Mouse (Mus musculus): ENCODE measurements around the gene Cebpe. TPM values are rescaled to one million over a fixed set of nuclear protein-coding genes. Genes with fewer than 3 reads are reported as not detected.

Cebpe gene
- polyA plus RNA-seq, 1 experiment from 2014 or later: 0.28 TPM

- Histone ChIP-seq H3K36me3 (ENCODE audit: control insufficient read depth, insufficient read depth, low read length) (peaks cover 78% of the 10 kb centered on the region), H3K27me3 (replicated peaks; ENCODE audit: control insufficient read depth, insufficient read depth, low read length) (no peaks in the 10 kb centered on the region), H3K4me2 (ENCODE audit: low read length) (no peak overlapping the region), H3K4me3 (ENCODE audit: low read depth, low read length) (no peak overlapping the region), H3K9ac (ENCODE audit: low read length) (no peak overlapping the region), H3K27ac (ENCODE audit: low read depth) (no peak overlapping the region), H3K4me1 (replicated peaks; ENCODE audit: control insufficient read depth, insufficient read depth, low read length) (no peaks in the 10 kb centered on the region), H3K9me3 (ENCODE audit: control insufficient read depth, low read length) (no peaks in the 10 kb centered on the region)
- ATAC-seq (replicated peaks; ENCODE audit: low FRiP score, low TSS enrichment, low read depth) (no peak), DNase-seq (ENCODE audit: low spot score) (no peak)
- 79% methylated on average over 16 of the region's 16 CpGs for WGBS
These were observed 33.2 kb downstream of the Cebpe start for GRCm38 (mm10) chr14:54678657-54679304.

GRCm38 (mm10) chr14:54676290-54676689, 35.7 kb downstream of the Cebpe start:
- no peak for ATAC-seq (replicated peaks; ENCODE audit: low FRiP score, low TSS enrichment, low read depth)
- Histone ChIP-seq H3K4me1 (replicated peaks; ENCODE audit: control insufficient read depth, insufficient read depth, low read length) (no peaks in the 10 kb centered on the region), H3K9me3 (ENCODE audit: control insufficient read depth, low read length) (no peaks in the 10 kb centered on the region), H3K9ac (ENCODE audit: low read length) (no peak overlapping the region), H3K36me3 (ENCODE audit: control insufficient read depth, insufficient read depth, low read length) (peaks cover 74% of the 10 kb centered on the region), H3K4me2 (ENCODE audit: low read length) (no peak overlapping the region), H3K27me3 (replicated peaks; ENCODE audit: control insufficient read depth, insufficient read depth, low read length) (no peaks in the 10 kb centered on the region), H3K27ac (ENCODE audit: low read depth) (no peak overlapping the region), H3K4me3 (ENCODE audit: low read depth, low read length) (no peak overlapping the region)
- no peak for DNase-seq (ENCODE audit: low spot score)
- WGBS: 92% methylated on average over 5 of the region's 5 CpGs

- DNase-seq (ENCODE audit: low spot score) (no peak), ATAC-seq (replicated peaks; ENCODE audit: low FRiP score, low TSS enrichment, low read depth) (no peak)
- Histone ChIP-seq H3K4me1 (replicated peaks; ENCODE audit: control insufficient read depth, insufficient read depth, low read length) (no peaks in the 10 kb centered on the region), H3K9ac (ENCODE audit: low read length) (no peak overlapping the region), H3K4me3 (ENCODE audit: low read depth, low read length) (no peak overlapping the region), H3K27ac (ENCODE audit: low read depth) (no peak overlapping the region), H3K9me3 (ENCODE audit: control insufficient read depth, low read length) (no peaks in the 10 kb centered on the region), H3K27me3 (replicated peaks; ENCODE audit: control insufficient read depth, insufficient read depth, low read length) (no peaks in the 10 kb centered on the region), H3K36me3 (ENCODE audit: control insufficient read depth, insufficient read depth, low read length) (peaks cover 77% of the 10 kb centered on the region), H3K4me2 (ENCODE audit: low read length) (no peak overlapping the region)
- WGBS: 79% methylated on average over 2 of the region's 2 CpGs
These were observed 37.7 kb downstream of the Cebpe start for GRCm38 (mm10) chr14:54674317-54674716.

- Histone ChIP-seq H3K27ac (ENCODE audit: low read depth) (no peak overlapping the region), H3K9me3 (ENCODE audit: control insufficient read depth, low read length) (no peaks in the 10 kb centered on the region), H3K36me3 (ENCODE audit: control insufficient read depth, insufficient read depth, low read length) (peaks cover 72% of the 10 kb centered on the region), H3K27me3 (replicated peaks; ENCODE audit: control insufficient read depth, insufficient read depth, low read length) (no peaks in the 10 kb centered on the region), H3K9ac (ENCODE audit: low read length) (no peak overlapping the region), H3K4me2 (ENCODE audit: low read length) (no peak overlapping the region), H3K4me1 (replicated peaks; ENCODE audit: control insufficient read depth, insufficient read depth, low read length) (no peaks in the 10 kb centered on the region), H3K4me3 (ENCODE audit: low read depth, low read length) (no peak overlapping the region)
- peak; percentile 63 for DNase-seq (ENCODE audit: low spot score)
- WGBS: 84% methylated on average over 4 of the region's 4 CpGs
- ATAC-seq (replicated peaks; ENCODE audit: low FRiP score, low TSS enrichment, low read depth): no peak
These were observed 42.6 kb downstream of the Cebpe start for GRCm38 (mm10) chr14:54669381-54669780.

GRCm38 (mm10) chr14:54664477-54665222, 47.3 kb downstream of the Cebpe start:
- no peak for DNase-seq (ENCODE audit: low spot score)
- Histone ChIP-seq H3K4me3 (ENCODE audit: low read depth, low read length) (no peak overlapping the region), H3K27me3 (replicated peaks; ENCODE audit: control insufficient read depth, insufficient read depth, low read length) (no peaks in the 10 kb centered on the region), H3K9ac (ENCODE audit: low read length) (no peak overlapping the region), H3K36me3 (ENCODE audit: control insufficient read depth, insufficient read depth, low read length) (peaks cover 93% of the 10 kb centered on the region), H3K4me2 (ENCODE audit: low read length) (no peak overlapping the region), H3K4me1 (replicated peaks; ENCODE audit: control insufficient read depth, insufficient read depth, low read length) (no peaks in the 10 kb centered on the region), H3K9me3 (ENCODE audit: control insufficient read depth, low read length) (no peaks in the 10 kb centered on the region), H3K27ac (ENCODE audit: low read depth) (no peak overlapping the region)
- WGBS: 89% methylated on average over 10 of the region's 10 CpGs
- ATAC-seq (replicated peaks; ENCODE audit: low FRiP score, low TSS enrichment, low read depth): no peak

Other genes starting within 250 kb of the Cebpe start
- 43.7 and 50.7 TPM in 2 replicates for gene Lrp10, start 248.0 kb downstream of the Cebpe start, polyA plus RNA-seq (2014; fragmentation: Nextera tagmentation; extraction: Ambion mirVana)
- gene Rem2, start 236.1 kb downstream of the Cebpe start, polyA plus RNA-seq (2014; fragmentation: Nextera tagmentation; extraction: Ambion mirVana): 2.9 and 3.7 TPM in 2 replicates
- gene Prmt5, start 194.6 kb downstream of the Cebpe start, polyA plus RNA-seq (2014; fragmentation: Nextera tagmentation; extraction: Ambion mirVana): 89.6 and 99.5 TPM in 2 replicates
- gene Haus4, start 157.6 kb downstream of the Cebpe start, polyA plus RNA-seq (2014; fragmentation: Nextera tagmentation; extraction: Ambion mirVana): 57.9 and 58.2 TPM in 2 replicates
- 14.5 and 19.0 TPM in 2 replicates for gene Ajuba, start 134.6 kb downstream of the Cebpe start, polyA plus RNA-seq (2014; fragmentation: Nextera tagmentation; extraction: Ambion mirVana)
- gene 4931414P19Rik, start 106.2 kb downstream of the Cebpe start, polyA plus RNA-seq (2014; fragmentation: Nextera tagmentation; extraction: Ambion mirVana): 6.6 and 7.1 TPM in 2 replicates
- gene Psmb5, start 94.2 kb downstream of the Cebpe start, polyA plus RNA-seq (2014; fragmentation: Nextera tagmentation; extraction: Ambion mirVana): 395 and 412 TPM in 2 replicates
- not detected in 2 replicates for gene Psmb11, start 90.7 kb downstream of the Cebpe start, polyA plus RNA-seq (2014; fragmentation: Nextera tagmentation; extraction: Ambion mirVana)
- not detected in 2 replicates for gene Gm17606, start 71.2 kb downstream of the Cebpe start, polyA plus RNA-seq (2014; fragmentation: Nextera tagmentation; extraction: Ambion mirVana)
- 4.0 and 4.9 TPM in 2 replicates for gene Cdh24, start 70.8 kb downstream of the Cebpe start, polyA plus RNA-seq (2014; fragmentation: Nextera tagmentation; extraction: Ambion mirVana)
- 83.7 and 90.7 TPM in 2 replicates for gene 1700123O20Rik, start 26.0 kb downstream of the Cebpe start, polyA plus RNA-seq (2014; fragmentation: Nextera tagmentation; extraction: Ambion mirVana)
- gene Acin1, start 25.2 kb downstream of the Cebpe start, polyA plus RNA-seq (2014; fragmentation: Nextera tagmentation; extraction: Ambion mirVana): 112 TPM in 2 replicates
- 0.09 and 0.12 TPM in 2 replicates for gene Gm29776, start 13.3 kb downstream of the Cebpe start, polyA plus RNA-seq (2014; fragmentation: Nextera tagmentation; extraction: Ambion mirVana)
- 24.0 and 26.7 TPM in 2 replicates for gene Slc7a8, start 69.8 kb upstream of the Cebpe start, polyA plus RNA-seq (2014; fragmentation: Nextera tagmentation; extraction: Ambion mirVana)
- not detected in 2 replicates for gene Rnf212b, start 102.0 kb upstream of the Cebpe start, polyA plus RNA-seq (2014; fragmentation: Nextera tagmentation; extraction: Ambion mirVana)
- gene Homez, start 158.8 kb upstream of the Cebpe start, polyA plus RNA-seq (2014; fragmentation: Nextera tagmentation; extraction: Ambion mirVana): 7.4 and 10.7 TPM in 2 replicates
- 2.9 and 4.1 TPM in 2 replicates for gene Ppp1r3e, start 165.4 kb upstream of the Cebpe start, polyA plus RNA-seq (2014; fragmentation: Nextera tagmentation; extraction: Ambion mirVana)
- 5.1 and 5.2 TPM in 2 replicates for gene Bcl2l2, start 171.2 kb upstream of the Cebpe start, polyA plus RNA-seq (2014; fragmentation: Nextera tagmentation; extraction: Ambion mirVana)
- gene Gm20521, start 171.3 kb upstream of the Cebpe start, polyA plus RNA-seq (2014; fragmentation: Nextera tagmentation; extraction: Ambion mirVana): 0.28 TPM in 1 of 2 replicates, not detected in the other
- 134 and 148 TPM in 2 replicates for gene Pabpn1, start 180.3 kb upstream of the Cebpe start, polyA plus RNA-seq (2014; fragmentation: Nextera tagmentation; extraction: Ambion mirVana)
- gene Slc22a17, start 201.0 kb upstream of the Cebpe start, polyA plus RNA-seq (2014; fragmentation: Nextera tagmentation; extraction: Ambion mirVana): 32.4 and 34.2 TPM in 2 replicates
- gene Efs, start 214.0 kb upstream of the Cebpe start, polyA plus RNA-seq (2014; fragmentation: Nextera tagmentation; extraction: Ambion mirVana): 31.4 and 31.6 TPM in 2 replicates
- 0.23 and 0.28 TPM in 2 replicates for gene Il25, start 220.5 kb upstream of the Cebpe start, polyA plus RNA-seq (2014; fragmentation: Nextera tagmentation; extraction: Ambion mirVana)
- 3.3 and 4.6 TPM in 2 replicates for gene Cmtm5, start 224.1 kb upstream of the Cebpe start, polyA plus RNA-seq (2014; fragmentation: Nextera tagmentation; extraction: Ambion mirVana)